Mouse (Mus musculus): ENCODE measurements around the gene Gm17361. TPM values are rescaled to one million over a fixed set of nuclear protein-coding genes. Genes with fewer than 3 reads are reported as not detected.

Gene Gm17361
- polyA plus RNA-seq (2012; rRNA removed; ENCODE audit: low replicate concordance) = not detected in 2 replicates

GRCm38 (mm10) chrX:125003863-125004262, at the start of gene Gm17361:
Gene Gm17361 (plus strand): TSS chrX:125004163.

